Mouse (Mus musculus): ENCODE measurements around the gene Tsga10ip.
"Not testable (repeated sequence)": the region's sequence is repeated elsewhere in the genome, so short reads cannot be mapped to it uniquely, and the experiment has no call there.

Tsga10ip gene

DNA sequence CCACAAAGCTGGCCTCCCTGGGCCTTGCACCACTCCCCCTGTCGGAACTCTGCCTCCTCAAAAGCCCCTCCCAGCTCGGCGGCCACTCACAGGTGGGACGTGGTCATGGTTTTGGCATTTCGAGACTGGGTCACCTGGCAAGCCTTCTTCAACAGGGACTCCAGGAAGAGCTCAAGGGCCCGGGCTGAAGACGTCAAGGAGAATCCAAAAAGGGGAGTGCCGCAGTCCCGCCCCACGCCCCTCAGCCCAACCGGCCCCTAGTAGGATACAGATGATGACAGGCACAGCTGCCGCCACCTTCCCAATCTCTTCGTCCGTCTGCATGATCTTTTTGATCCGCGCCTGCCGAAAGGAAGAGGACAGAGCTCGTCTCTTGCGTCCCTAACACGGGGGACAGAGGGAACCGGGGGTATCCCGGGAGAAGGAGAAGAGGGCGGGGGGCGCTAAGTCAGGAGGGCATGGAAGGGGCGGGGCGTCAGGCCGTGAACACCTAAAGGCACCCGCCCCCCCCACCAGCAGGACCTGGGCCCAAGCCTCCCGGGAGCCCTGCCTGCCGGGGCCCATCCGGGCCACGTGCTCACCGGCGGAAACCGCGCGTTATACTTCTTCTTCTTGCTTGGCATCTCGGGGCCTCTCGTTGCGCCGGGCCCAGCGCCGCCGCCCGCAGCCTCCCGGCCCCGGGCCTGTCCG is 21.9 kb upstream of the Tsga10ip start:
- in situ Hi-C loops (cut with MboI, MseI): no loop called here

DNA sequence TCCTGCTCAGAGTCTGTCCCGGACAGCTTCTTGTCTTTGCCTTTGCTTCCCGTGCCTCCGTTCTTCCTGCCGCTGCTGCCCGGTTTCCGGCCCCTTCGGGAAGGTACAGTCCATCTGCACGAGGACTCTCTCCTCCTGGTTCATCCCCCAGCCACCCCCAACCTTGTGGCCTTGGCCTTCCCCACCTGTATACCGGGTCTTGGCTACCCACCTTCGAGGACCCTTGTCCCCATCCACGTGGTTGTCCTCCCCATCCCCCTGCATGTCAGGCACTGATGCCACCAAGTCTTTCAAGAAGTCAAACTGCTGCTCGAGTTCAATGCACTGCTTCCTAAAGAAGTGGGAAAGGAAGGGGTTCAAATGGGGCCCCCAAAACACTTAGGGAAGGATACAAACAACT is 21.2 kb upstream of the Tsga10ip start:
- in situ Hi-C loops (cut with MboI, MseI): no loop called here

DNA sequence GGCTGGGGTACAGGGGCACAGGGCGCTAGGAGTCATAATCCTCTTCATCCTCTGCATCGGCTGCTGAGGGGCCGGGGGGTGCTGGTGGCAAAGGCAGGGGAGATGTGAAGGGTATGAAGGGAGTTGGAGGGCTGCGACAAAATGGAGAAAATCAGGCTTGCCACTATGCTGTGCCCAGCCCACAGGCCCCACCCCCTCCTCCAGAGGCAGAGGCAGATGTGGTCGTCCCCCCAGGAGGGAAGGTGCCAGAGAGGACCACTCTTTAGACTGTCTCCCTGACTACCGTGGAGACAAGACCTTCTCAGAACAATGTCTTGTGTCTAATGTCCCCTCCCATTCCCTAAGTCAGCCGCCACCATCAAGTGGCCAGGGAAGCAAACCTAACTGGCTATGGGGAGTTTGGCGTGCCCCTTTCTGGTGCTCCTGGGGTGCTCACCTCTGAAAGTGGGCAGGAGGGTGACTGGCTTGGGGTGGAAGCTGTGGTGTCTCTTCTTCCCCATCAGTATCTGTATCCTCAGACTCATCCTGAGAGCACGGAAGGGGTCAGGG is 20.6 kb upstream of the Tsga10ip start:
- in situ Hi-C loops (cut with MboI, MseI): no loop called here

DNA sequence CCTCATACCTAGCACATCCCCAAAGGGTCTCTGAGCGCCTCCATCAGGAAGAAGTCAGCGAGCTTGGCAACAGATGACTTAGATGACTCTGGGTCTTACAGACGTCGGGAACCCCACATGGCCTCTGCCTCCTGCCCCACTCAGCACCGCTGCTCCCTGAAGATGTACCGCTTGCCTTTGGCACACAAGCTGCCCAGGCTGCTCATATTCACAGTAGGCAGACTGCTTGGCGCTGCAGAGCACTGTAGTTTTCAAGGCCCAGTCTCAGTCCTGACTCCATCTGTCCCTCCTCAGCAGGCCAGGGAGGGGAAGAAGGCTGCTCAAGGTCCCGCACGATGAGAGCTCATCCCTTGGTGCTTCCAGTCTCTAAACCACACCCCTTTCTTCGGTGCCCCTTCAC is 19.9 kb upstream of the Tsga10ip start:
- in situ Hi-C loops (cut with MboI, MseI): no loop called here

DNA sequence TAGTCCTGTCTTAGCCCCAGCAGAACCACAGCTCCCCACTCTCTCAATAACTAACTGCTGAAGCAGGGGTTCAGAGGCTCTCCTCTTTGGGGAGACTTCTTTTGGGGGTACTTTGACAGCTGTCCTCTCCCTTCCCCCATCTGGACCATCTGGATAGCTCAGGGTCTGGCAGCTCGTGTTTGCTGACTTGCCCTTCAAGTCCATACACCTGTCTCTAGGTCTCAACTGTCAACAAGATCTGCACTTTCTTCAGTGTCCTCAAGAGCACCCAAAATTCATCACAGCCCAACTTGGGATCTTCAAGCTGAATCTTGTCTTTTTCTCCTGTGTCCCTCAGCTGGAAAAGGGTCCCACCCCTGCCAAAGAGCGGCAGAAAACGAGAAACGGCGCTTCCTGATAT is 19.5 kb upstream of the Tsga10ip start:
- in situ Hi-C loops (cut with MboI, MseI): no loop called here

DNA sequence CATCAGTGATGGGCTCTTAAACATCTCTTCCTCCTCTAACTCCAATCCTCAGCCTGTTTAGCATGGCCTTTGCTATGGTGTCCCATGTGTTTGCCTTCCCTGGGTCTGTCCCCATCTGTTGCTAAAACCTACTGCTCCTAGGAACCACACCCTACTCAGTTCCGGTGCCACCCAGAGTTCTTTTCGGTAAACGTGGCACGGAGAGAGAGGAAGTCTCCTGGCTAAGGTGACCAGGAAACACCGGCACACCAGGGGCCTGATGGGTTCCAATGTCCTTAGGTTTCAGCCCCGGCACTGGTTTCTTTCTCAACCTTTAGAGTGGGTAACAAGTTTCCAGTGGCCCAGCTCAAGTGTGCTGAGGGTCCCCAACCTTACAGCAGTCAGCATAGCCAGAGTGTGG is 18.3 kb upstream of the Tsga10ip start:
- in situ Hi-C loops (cut with MboI, MseI): no loop called here

DNA sequence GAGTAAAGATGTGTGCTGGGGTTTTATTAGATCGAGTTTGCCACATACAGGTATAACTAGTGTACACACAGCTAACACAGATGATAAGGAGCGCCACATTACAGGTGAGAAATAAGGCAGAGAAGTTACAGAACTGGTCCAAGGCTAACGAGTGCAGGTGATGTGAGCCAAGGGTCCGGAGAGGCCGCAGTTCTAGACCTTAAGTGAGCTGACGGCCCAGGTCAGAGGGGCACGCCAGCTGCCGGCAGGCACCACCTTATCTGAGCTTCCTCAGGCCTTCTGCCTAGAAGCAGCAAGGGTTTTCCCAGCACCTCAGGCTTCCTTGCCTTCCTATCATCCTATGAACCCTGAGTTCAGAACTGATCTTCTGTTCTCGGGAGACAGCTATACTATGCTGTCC is 17.3 kb upstream of the Tsga10ip start:
- in situ Hi-C loops (cut with MboI, MseI): no loop called here

DNA sequence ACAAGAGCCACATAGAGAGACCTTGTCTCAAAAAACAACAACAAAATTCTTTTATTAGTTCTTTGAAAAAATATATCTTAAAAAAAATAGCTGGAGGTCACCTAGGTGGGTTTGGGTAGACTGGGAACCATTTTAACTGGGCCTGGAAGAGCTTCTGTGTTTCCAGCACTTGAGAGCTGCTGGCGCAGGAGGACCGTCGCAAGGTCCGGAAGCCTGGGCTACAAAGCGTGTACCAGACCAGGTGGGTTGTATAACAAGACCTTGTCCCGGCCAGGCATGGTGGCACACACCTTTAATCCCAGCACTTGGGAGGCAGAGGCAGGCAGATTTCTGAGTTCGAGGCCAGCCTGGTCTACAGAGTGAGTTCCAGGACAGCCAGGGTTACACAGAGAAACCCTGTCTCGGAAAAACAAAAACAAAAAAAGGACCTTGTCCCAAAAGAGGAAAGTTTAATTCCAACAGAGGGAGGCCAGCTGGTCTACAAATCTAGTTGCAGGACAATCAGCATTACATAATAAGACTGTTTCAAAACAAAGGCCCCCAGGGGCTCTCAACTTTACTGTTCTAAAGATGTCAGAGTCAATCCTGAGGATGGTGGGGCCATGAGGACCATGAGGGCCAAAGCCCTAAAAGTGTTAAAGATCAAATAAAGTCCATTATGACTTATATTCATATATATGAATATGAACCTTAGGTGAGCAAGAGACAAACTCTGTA is 16.6 kb upstream of the Tsga10ip start:
- in situ Hi-C loops (cut with MboI, MseI): no loop called here

DNA sequence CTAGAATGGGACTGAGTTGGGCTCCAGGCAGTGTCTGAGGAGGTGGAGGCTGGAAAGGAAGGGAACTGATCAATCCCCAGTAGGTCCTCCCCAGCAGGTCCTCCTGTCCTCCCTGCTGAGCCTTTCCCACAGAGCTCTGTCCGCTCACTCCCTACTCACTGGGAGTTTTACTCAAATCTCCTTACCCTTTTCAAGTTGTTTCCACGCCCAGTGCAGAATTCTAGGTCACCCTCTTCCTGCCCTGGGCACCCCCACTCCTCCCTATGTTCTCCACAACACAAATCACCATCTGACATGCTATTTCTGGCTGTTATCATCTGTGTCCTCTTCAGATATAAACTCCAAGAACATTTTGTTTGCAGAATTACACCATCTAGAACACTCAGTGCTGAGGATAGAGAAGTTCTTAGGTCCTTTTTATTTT is 12.2 kb upstream of the Tsga10ip start:
- in situ Hi-C loops (cut with MboI, MseI): no loop called here

DNA sequence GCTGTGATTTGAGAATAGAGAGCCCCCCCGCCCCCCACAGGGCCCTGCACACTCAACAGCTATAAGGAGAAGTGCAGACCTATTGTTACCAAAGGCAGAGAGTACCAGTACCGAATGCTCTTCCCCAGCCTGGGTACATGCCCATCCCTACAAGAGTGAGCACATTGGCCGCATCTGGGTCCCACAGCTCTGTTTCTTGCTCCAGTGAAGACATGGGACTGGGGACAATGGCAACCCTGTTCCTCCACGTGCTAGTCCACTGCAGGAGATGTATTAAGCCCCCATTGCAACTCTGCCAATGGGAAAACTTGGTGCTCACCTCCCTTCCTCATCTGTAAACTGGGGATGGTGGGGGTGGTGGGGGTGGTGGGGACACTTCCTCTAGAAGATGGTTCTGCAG is 11.5 kb upstream of the Tsga10ip start:
- in situ Hi-C loops (cut with MboI, MseI): no loop called here

DNA sequence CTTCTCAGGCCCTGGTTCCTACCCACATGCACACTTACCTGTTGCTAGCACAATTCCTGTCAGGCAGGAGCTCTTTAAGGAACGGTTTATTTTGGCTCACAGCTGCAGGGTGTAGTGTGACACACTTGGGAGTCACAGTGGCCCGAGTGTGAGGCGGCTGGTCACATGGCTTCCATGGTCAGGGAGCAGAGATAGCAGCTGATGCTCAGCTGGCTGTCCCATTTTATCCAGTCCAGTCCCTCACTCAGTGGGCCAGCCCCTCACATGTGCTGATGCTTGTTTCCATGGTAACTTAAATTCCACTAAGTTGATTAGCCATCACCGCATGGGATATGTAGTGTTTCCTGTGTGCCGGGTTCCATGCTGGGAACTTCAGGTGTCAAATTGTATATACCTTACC is 9.6 kb upstream of the Tsga10ip start:
- in situ Hi-C loops (cut with MboI, MseI): no loop called here

DNA sequence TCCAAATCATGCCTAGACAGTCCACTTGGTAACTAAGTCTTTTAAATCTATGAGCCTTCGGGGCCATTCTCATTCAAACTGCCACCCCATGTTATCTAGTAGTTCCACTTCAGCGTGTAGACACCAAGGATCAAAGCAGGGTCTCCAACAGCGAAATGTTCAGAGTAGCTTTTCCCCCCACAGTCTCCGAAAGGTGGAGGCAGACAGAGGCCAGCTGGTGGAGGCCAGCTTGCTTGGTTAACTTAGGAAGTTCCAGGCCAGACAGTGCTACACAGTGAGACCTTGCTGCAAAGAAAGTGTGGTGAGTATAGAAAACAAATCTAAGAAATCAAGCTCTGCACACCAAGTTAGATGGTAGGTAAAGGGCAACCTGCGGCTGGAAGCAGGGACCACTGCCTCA is 8.3 kb upstream of the Tsga10ip start:
- in situ Hi-C loops (cut with MboI, MseI): no loop called here

DNA sequence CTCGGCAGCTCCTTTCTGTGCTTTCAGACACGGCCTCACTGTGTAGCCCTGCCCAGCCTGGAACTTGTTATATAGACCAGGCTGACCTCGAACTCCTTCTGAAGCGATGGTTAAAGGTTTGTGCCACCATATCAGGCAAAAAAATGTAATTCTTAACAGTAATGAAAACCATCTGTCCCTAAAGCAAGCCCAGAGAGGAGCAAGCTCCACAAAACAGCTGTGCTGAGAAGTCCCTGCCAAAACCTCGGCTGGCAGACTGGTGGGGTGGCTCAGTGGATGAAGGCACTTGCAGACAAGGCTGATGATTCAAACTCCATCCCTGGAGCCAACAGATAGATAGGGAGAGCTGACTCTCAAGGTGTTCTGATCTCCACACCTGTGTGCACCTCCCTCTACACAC is 6.7 kb upstream of the Tsga10ip start:
- in situ Hi-C loops (cut with MboI, MseI): no loop called here

DNA sequence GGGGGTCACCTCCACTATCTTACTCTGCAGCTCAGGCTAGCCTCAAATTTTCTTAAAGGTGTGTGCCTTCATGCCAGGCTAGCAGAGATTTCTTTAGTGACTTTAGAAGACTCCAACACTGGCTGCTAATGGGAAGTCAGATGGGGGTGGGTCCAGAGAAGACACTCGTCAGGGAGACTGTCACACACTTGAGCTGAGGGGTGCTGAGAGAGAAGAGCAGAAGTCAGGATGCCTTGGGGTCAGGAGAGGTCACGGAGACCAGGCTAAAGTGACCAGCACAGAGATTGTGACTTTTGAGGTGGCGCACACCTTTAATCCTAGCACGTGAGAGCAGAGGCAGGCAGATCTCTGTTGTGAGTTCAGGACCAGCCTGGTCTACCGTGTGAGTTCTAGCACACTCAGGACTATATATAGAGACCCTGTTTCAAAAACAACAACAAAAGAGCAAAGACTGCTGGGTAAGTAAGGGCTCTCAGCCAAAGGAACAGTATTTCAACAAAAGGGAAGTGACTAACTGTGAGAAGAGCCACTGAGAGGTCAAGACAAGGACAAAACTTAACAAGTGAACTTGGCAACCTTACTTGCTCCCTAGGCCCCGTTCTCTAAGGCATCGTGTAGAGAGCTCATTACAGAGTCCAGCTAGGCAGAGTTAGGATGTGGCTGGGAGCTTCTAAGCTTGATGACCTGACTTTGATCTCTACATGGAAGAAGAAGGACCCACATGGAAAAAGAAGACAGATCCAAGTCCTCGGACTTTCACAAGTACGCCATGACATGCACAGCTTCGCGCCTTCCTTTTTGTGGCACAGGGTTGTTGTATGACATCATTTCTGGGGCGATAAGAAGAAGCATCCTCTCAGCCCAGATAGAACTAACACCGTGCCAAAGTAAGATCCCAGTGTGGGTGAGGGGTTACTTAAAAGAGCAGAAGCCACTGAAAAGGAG is 6.0 kb upstream of the Tsga10ip start:
- in situ Hi-C loops (cut with MboI, MseI): no loop called here

DNA sequence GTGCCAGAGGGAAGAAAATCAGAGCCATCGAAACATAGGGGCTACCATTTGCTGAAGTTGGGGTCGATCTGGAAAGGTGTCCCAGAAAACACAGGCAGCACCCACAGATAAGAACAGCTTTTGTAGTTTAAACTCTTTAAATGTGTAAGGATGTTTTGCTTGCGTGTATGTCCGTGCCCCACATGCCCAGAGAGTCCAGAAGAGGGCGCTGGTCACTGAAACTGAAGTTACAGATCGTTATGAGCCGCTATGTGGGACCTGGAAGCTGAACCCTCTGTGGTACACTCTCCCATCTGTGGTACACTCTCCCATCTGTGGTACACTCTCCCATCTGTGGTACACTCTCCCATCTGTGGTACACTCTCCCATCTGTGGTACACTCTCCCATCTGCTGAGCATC is 4.8 kb upstream of the Tsga10ip start:
- in situ Hi-C loops (cut with MboI, MseI): no loop called here

DNA sequence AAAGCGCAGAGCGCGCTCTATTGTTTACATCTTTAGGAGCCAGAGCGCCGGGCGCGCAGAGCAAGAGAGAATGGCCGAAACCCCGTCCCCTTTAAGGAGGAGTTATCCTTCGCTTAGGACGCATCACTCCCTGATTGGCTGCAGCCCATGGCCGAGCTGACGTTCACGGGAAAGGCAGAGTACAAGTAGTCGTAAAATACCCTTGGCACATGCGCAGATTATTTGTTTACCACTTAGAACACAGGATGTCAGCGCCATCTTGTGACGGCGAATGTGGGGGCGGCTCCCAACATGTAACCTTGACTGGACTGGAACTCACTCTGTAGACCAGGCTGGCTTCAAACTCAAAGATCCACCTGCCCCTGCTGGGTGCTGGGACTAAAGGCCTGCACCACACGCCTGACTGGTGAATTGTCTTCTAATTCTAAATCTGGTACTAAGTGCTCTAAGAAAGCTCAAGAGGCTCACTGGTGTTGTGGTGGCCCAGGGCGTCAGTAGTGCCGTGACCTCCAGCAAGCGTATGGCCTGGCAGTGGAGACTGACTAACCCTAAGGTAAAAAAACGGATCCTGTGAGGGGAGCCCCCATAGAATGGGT is 4.3 kb upstream of the Tsga10ip start:
- in situ Hi-C loops (cut with MboI, MseI): not testable (repeated sequence)

DNA sequence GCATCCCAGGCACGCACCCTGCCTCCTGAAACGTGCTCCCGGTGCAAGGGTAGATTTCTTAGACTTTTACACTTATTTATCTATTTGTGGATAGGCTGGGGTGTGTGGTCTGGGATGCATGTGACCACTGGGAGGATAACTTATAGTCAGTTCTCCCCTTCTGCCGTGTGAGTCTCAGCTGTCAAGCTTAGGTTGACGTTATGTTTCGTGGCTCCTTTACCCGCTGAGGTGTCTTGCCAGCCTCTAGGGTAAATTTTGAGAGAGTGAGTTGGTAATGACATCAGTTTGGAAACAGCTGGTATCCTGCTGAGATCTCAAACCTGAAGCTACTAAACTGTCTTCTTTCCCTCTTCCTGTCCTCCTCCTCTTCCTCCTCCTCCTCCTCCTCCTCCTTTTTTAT is 3.6 kb upstream of the Tsga10ip start:
- in situ Hi-C loops (cut with MboI, MseI): no loop called here

DNA sequence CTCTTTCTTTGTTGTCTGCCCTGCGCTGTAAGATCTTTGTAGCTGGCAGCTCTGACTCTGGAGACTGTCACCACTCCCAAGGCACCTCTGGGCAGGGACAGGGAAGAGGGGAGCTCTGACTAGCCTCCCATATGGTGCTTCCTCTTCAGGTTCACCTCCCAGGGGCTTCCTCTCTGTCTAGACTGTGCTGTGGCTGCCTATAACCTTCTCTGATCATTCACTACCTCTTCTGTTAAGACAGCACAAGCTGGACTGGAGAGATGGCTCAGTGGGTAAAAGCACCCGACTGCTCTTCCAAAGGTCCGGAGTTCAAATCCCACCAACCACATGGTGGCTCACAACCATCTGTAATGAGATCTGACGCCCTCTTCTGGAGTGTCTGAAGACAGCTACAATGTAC is 1.3 kb downstream of the Tsga10ip start:
- in situ Hi-C loops (cut with MboI, MseI): not testable (repeated sequence)

DNA sequence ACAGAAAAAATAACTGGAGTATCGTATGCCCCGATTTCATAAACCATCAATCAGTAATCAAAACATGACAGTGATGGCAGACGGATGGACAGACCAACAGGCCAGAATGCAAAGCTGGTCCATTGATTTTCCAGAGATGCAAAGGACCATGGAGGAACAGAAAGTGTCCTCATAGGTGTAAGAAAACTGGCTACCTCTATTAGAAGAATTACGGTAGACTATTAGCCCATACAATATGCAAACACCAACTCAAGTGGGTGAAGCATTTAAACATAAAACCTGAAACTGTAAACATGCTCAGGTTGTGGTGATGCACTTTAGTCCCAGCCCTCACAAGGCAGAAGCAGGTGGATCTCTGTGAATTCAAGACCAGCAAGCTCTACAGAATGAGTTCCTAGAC is 7.0 kb downstream of the Tsga10ip start:
- in situ Hi-C loops (cut with MboI, MseI): no loop called here

DNA sequence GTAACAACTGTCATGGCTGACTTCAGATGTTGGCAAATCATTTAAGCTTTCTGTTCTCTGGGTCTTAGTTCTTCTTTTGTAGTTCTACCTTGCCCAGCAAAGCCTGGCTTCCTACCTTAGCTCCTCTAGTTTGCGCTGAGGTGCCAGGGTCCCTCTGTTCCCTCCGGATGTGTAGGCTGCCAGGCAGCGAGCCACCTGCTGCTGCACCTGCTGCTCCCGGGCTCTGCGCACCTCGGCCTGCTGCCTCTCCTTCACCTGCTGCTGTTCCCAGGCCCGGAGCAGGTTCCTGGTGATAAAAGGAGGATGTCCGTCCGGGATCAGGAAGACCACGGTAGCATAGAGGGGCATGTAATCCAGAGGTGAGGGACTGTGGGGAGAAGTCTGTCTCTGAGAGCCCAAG is 8.2 kb downstream of the Tsga10ip start:
- in situ Hi-C loops (cut with MboI, MseI): no loop called here

DNA sequence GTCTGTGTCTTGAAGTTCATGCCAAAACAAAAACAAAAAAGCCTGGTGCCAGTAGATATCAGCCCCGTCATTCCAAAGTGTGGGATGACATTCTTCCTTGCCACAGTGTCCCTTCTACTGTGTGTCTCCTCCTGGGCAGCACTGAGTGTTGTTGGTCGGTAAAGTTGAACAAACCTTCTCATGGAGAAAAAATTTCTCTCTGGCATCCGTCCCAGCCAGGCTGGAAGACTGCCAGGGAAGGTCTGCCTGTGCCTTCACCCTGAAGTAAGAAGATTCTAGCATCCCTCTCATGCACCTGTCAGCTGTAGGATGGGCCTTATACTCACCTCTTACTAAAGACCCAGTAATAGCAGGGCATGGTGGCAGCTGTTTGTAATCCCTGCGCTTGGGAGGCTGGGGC is 9.4 kb downstream of the Tsga10ip start:
- in situ Hi-C loops (cut with MboI, MseI): no loop called here

DNA sequence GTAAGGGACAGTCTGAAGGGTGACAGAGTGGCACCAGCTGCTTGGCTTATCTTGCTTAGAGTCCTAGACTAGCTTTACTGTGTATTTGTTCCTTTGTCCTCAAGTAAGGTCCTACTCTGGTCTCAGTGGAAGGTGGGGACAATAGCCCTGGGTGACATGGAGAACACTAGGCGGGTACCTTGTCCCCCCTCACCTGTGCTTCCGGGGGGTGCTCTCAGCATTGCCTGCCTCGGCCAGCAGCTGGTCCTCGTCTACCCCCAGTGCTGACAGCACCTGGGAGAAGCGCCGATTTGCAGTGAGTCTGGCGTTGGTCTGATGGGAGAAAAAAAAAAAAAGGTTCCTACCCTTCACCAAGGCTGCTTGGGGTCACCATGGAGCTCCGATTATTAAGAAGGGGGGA is 11.9 kb downstream of the Tsga10ip start:
- in situ Hi-C loops (cut with MboI, MseI): no loop called here

Measured in regulatory T cell (primary cell).